Mouse (Mus musculus) hematopoietic stem cell, adult 5-6 weeks (primary cell): ENCODE data around the gene Epb41l5. TPM values are rescaled to one million over a fixed set of nuclear protein-coding genes. Genes with fewer than 3 reads are reported as not detected.

Source experiments
- ATAC-seq, 2 experiments: fragments of 125-278 bp in 1 of 2; replicated peaks in 1 of 2; 2 replicates each; pipeline ENCODE4 v1.8.0; 2016 to 2017; ENCODE audit warnings: inconsistent platforms in 2 of 2, mild to moderate bottlenecking in 2 of 2, moderate number of reproducible peaks in 2 of 2, low read depth in 1 of 2, moderate TSS enrichment in 1 of 2; ENCODE audit not compliant: low FRiP score in 2 of 2, poor library complexity in 2 of 2, severe bottlenecking in 2 of 2, insufficient read depth in 1 of 2, low TSS enrichment in 1 of 2
- total RNA-seq: library from RNA; stranded (forward); fragments of 172-1452, 232-1000 nt; gene quantifications from 2 replicates; pipeline ENCODE4 v1.2.3, GENCODE M21; 2017

The Epb41l5 gene
- total RNA-seq, 1 experiment from 2014 or later = 5.5 TPM

DNA sequence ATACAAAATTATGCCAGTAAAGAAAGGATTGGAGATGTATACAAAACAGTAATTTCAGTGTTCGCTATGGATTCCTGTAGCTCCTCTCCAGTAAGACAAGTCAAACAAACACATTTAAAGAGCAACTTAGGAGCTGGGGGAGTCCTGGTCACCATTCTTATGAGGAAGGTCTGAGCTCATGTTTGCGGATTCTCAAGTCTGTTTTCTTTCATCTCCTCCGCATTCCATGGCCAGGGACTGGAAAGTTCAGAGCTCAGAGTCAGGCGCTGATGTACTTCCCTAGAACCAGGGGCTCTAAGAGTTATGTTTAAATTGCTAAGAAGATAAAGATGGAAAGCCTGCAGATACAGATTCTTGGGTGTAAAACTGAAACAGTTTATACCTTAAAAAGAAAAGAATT lies 22.0 kb downstream of the Epb41l5 start:
- ATAC-seq = no peak

DNA sequence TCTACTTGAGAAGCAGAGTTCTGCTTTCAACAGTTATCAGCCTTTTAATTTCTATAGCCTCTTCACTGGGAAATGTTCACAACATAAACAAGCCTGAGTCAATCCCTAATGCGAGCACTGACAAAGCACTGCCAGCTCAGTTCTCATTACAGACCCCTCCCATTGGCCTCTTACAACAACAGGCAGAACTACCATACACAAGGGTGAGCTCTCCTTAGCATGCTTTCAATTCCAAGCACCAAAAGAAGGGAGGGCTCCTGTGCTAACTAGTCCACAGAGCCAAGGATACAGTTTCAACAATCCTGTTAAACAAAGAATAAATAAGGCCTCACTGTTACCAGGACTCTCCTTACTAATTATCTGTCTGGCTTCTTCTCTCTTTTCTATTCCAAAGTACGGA lies 24.4 kb downstream of the Epb41l5 start:
- ATAC-seq = no peak

DNA sequence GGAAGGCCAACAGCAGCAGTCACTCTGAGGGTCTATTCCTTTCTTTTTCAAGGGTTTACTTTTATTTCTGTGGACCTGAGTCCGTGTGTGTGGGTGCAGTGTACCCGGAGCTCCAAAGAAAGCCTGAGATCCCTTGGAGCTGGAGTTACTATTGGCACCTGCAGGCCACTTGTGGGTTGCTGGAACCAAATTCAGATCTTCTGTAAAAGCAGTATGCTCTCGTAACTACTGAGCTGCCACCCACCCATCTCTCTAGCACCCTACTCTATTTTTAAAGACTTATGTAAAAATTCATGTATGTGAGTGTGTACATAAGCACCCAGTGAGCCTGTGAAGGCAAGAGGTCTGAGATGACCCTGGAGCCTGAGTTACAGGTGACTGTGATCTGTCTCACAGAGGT lies 43.4 kb downstream of the Epb41l5 start:
- no peak for ATAC-seq

DNA sequence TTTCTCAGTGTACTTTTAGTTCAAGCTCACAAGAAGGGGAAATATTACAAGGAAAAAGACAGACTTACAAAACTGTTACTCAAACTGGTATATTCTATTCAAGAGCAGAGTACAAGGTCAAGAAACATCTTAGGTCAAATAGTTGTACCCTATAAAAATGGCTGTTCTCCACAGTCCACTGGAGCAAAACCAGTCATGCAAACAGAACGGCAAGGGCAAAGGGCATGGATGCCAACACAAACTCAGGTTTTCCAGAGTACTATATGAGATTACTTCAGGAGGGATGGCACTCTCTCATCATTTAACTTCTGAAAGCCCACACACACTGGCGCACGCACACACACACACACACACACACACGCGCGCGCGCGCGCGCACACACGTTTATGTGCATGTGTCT lies 46.4 kb downstream of the Epb41l5 start:
- ATAC-seq = no peak

DNA sequence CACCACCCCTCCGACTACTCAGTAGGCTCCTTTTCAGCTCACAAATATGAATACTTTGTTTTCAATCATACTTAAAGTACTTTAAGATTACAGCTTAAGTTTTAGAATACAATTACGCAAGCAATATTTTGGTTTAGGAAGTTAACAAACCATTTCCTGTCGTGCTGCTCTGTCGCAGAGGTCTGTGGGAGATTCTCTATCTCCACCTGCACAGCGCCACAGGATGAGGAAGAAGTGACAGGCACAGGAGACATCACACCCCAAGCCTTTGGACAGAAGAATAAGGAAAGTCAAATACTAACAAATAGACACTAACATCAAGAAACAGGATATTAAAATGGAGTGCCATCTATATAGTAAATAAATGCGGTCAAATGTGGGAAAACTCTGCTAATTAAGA lies 49.9 kb downstream of the Epb41l5 start:
- ATAC-seq = peak in 1 of 2 experiments; percentile 27; a peak in 1 of 4 replicates

DNA sequence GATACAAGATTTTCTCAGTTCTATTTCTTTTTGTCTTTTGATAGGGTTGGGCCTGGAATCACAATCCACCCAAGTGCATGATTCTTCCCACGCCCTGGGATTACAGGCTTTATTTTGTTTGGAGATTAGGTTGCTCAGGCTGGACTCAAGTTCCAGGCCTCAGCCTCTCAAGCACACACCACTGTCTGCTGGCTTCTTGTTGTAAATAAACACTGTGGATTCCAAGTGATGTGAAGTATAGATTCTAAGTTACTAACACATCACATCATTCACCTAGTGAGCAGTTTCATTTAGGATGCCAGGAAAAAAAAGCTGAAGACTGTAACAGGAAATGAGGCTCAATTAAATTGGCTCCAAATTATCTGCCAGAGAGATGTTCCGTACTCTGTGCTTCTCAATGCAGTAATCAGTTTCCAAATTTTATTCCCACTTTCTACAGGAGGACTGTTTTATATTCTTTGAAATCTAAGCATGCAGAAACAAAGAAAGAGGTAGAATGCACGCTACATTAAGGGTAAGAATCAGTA lies 51.8 kb downstream of the Epb41l5 start:
- no peak for ATAC-seq

DNA sequence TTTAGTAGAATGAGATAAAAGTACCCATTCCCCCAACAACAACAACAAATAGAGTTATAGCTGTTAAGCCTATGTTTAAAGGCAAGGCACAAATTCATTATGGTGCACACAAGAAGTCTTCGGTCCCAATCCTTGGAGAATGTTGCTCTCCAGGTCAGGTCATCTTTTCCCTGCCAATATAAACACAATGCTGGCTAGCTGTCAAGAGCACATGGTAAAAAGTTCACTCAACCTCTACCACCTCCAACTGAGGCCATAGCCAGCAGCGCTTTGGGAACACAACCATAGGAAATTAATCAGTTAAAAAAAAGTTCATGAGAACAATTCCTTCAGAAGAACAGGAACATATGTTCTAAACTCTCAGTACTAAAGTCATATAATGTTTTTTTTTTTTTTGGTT lies 58.8 kb downstream of the Epb41l5 start:
- no peak for ATAC-seq

DNA sequence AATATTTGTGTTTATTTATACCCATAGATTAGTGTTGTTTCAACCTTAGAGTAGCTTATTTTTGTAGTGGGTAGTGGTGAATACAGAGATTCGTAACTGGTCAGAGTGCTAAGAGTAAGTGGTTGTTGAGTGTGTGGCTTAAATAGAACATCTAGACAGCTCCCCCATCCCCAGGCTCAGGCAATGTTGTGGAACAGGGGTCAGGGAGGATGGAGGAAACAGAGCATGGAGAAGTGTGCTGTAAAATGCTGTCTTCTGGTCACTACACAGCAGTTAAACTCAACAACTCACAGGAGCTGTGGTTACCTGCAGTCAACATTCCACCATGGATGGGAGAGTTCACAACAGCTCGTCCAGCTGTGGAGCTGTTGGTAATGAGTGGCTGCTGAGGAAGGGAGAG lies 63.8 kb downstream of the Epb41l5 start:
- ATAC-seq = no peak

DNA sequence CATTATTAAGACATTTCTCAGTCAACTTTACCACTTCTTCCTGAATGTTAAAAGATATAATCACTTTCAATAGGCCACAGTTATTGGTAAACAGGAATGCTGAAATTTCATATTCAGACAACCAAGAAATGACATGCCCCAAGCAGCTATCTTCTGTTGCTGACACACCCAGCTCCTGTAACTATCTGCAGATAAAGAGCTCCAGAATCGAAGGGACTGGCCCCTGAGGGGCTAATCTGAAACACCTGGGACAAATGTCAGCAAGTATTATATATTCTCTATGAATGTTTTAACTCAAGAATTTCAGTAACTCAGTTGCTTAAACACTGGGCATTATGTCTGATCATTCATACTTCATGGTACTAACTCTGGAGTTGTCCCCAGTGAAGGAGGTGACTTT lies 78.7 kb downstream of the Epb41l5 start:
- no peak for ATAC-seq

DNA sequence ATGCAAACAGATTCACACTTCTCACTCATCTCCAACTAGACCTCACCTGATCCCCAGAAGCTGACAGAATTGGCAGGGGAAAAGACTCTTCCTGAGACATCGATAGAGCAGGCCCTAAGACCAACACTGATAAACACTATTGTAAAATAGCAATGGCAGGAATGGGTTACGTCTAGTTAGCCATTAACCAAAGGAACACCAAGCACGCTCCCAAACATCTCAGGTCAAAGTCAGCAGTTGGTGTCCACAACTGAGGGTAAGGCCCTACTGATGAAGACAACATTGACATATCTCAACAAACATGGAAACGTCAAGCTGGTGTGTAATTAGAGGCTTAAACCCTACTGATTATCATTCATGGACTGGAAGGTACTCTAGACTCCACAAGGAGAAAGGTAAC lies 83.3 kb downstream of the Epb41l5 start:
- no peak for ATAC-seq

DNA sequence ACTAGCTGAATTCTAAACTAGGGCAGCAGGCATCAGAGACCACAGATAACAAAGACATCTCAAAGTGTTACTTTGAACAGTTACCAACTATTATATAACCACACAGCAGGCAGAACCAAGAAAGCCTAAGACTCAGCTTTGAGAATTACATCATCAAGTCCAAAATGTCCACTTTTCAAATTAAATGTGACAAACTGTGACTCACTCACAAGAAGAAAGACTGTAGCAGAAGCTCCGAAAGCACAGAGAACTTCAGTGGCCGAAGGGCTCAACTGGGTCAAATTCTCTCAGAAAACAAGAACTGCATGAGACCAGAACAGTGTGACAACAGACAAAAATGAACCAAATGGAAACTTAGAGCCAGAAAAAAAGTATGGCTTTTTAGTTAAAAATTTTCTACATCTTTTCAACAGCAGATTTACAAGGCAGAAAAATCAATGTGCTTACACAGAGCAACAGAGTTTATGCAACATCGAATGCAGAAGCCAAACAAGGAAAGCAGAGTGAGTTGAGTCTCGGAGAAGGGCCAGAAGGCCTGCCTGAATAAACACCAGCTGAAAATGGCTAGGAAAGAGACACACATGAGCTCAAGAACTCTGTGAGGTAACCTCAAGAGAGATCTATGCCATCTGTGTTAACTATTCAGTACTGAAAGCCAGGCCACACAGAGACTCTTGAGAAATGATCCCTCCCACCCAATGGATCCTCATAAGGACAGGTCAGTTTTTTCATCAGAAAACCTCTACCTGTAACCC lies 91.0 kb downstream of the Epb41l5 start:
- no peak for ATAC-seq

DNA sequence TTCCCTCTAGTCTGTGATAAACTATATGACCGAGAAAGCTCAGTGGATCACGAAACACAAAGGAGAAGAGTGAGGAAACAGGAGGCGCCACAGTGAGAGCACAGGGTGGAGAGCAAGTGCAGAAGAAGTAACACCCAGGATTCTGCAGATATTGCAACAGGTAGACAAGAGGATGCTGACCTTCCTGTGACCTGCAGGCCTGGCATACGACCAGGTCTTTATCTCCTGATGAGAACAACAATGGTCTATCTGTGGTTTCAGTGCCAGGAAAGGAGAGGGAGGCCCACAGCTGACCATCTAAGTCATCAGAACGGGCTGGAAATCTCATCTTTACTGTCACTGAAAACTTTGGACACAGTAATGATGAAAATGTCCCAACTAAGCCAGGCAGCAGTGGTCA lies 93.1 kb downstream of the Epb41l5 start:
- no peak for ATAC-seq

DNA sequence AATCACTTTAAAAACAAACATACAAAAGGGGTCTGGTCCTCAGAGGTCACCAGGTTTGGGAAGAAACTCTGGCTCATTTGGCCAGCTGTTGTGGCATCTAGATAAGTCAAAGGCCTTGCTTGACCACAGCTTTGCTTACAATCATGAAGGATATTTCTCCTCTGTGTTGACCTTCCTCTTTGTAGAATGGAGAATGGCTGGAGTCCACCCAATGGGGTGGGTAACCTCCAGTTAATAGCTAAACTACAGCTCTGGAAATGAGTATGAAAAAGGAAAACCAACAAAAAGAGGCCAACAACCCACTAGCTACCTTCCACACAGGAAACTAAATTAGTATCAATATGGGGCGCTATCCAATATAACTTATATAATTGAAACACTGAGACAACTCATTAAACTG lies 97.1 kb downstream of the Epb41l5 start:
- ATAC-seq = no peak

DNA sequence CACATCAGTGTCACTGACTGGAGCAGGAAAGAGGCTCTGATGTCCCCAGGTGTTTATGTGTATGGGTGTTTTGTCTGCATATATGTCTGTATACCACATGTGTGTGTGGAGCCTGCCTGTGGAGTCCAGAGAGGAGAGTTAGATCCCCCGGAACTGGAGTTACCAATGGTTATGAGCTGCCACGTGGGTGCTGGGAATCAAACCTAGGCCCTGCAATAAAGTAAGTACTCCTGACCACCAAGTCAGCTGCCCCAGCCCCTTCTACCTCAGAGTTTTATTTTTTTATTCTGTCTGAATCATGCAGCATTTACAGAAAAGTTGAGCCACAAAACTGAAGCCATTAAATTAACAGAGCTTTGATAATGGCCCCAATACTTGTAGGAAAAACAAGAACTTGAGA lies 98.7 kb downstream of the Epb41l5 start:
- no peak for ATAC-seq

DNA sequence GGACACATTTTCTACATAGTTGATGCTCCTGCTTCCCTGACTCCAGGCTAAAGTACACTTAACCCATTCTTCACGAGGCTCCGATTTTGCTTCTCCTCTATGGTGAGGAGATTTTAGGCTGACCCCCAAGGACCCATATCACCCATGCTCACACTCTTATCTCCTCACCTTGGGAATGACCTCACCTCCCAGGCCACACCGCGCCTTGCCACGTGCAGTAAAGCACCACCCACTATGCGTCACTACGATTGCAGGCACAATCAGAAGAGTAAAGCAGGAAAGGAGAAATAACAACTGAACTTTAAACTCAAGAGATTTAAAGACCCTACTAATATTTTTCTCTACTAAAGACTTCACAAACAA lies 99.5 kb downstream of the Epb41l5 start:
- no peak for ATAC-seq

DNA sequence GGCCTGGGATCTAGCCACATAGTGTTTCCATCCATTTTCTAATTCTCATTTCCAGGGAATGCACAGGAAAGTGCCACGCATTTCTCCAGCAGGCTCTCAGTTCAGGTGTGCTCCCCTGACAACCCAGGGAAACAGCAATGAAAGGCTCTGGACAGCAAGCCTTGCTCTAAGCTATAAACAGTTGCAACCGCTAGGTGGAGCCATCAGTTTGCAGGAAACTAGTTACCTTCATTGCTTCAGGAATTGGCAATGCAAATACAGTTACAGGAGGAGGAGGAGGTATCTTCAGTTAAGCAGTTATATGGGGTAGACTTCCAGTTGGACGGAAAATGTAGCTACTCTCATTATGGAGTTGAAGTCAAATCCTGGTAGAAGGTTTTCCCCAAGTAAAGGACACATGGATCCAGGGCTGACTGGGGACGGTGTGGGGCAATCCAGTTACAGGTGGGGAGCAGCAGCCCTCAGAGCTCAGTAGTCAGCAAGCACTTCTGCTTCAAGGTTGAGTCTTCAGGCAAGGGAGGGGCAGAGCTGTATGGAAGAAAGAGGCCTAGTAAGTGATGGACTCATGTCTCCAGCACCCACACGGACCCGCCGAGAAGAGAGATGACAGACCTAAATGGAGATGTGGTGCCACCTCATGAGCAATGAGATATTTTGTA lies 100.0 kb downstream of the Epb41l5 start:
- peak; percentile 81 to 88 for ATAC-seq

DNA sequence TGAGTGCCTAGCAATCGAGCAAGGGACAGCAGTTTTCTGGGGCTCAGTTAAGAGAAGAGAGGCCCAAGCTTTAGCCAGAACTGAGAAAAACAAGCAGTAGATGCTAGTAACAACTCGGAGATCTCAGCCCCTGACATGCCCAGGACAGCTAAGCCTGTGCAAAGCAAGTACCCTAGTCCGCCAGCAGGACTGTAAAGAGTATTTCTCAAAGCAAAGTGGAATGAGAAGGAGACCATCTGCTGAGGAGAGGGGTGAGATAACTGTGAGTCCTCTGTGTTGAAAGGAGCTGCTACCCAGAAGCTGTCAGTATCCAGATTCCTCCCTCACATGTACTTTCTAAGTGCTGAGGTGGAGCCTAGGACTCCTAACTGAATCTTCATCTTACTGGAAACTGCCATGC lies 102.3 kb downstream of the Epb41l5 start:
- no peak for ATAC-seq

DNA sequence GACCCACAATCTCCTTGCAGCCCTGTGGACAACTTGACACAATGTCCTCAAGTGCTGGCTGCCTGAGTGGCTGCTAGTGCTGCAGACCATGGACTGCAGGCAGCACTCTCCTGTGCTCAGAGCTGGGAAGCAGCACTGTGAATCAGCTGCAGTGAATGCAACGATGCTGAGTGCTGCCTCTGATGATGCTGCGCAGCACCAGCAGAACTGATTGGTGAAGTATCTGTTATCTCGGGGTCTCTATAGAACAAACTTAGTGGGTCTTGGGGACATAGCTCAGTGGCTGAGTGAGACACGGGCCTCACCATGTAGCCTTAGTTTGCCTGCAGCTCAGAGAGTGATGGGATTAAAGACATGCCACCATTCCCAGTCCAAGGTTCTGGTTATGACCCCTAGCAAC lies 103.1 kb downstream of the Epb41l5 start:
- no peak for ATAC-seq

DNA sequence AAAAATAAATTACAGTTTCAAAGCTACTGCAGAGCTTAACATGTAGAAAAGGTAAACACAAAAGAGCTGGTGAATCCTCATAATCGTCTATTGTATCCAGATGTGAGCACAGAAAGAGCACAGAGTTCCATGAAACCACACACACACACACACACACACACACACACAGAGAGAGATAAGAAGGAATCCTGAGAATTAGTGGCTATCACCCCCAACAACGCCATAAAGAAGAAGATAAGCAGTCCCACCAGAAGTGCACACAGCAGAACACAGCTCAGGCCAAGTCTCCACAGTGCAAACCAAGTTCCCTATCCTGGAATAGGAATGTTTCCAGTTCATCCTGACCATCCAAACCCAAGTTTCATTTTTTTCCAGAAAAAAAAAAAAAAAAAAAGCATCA lies 103.6 kb downstream of the Epb41l5 start:
- no peak for ATAC-seq
